Mouse (Mus musculus) thymus, postnatal 0 days (tissue): ENCODE results near the gene Pcsk4. TPM values are rescaled to one million over a fixed set of nuclear protein-coding genes. Genes with fewer than 3 reads are reported as not detected.
"Not testable (repeated sequence)": the region's sequence is repeated elsewhere in the genome, so short reads cannot be mapped to it uniquely, and the experiment has no call there.

ENCODE experiments used
- DNase-seq: peaks from one replicate; pipeline ENCODE4 v3.0.0-alpha.2; 2015; ENCODE audit warnings: low spot score
- polyA plus RNA-seq: library from polyadenylated mRNA; unstranded; fragments of >200 nt; fragmentation: Nextera tagmentation; extraction: Ambion mirVana; gene quantifications from 2 replicates; pipeline ENCODE4 v1.2.1, GENCODE M21; 2015

The Pcsk4 gene
- polyA plus RNA-seq, 1 experiment from 2014 or later: 4.6 TPM

GRCm38 (mm10) chr10:80348244-80348781, 19.0 kb upstream of the Pcsk4 start, which contains the start of gene Adamtsl5:
TSS of gene Adamtsl5 (minus strand) at chr10:80348412.
- peak; percentile 80 for DNase-seq

- no peak for DNase-seq
Measured at GRCm38 (mm10) chr10:80347514-80347967, 18.2 kb upstream of the Pcsk4 start.

- not testable (repeated sequence) for DNase-seq
Measured at GRCm38 (mm10) chr10:80345929-80346328, 16.6 kb upstream of the Pcsk4 start.

GRCm38 (mm10) chr10:80345122-80345521, 15.8 kb upstream of the Pcsk4 start:
- DNase-seq: no peak

- DNase-seq: no peak
Measured at GRCm38 (mm10) chr10:80344131-80344661, 14.9 kb upstream of the Pcsk4 start.

- DNase-seq: no peak
Measured at GRCm38 (mm10) chr10:80343425-80343895, 14.2 kb upstream of the Pcsk4 start.

- peak; percentile 46 for DNase-seq
Measured at GRCm38 (mm10) chr10:80342749-80343424, 13.6 kb upstream of the Pcsk4 start.

GRCm38 (mm10) chr10:80342305-80342748, 13.0 kb upstream of the Pcsk4 start:
- DNase-seq: no peak

GRCm38 (mm10) chr10:80341491-80342304, 12.4 kb upstream of the Pcsk4 start:
- DNase-seq: no peak

GRCm38 (mm10) chr10:80341026-80341425, 11.7 kb upstream of the Pcsk4 start:
- DNase-seq: no peak

GRCm38 (mm10) chr10:80339941-80340750, 10.8 kb upstream of the Pcsk4 start:
- DNase-seq: peak; percentile 81

- DNase-seq: no peak
Measured at GRCm38 (mm10) chr10:80336263-80336662, 7.0 kb upstream of the Pcsk4 start.

GRCm38 (mm10) chr10:80332525-80332989, 3.3 kb upstream of the Pcsk4 start:
- no peak for DNase-seq

- DNase-seq: no peak
Measured at GRCm38 (mm10) chr10:80331636-80332524, 2.6 kb upstream of the Pcsk4 start.

GRCm38 (mm10) chr10:80330888-80331287, 1.6 kb upstream of the Pcsk4 start:
- DNase-seq: no peak

GRCm38 (mm10) chr10:80330084-80330483, 786 bp upstream of the Pcsk4 start:
- no peak for DNase-seq

GRCm38 (mm10) chr10:80325045-80325444, 4.3 kb downstream of the Pcsk4 start:
- no peak for DNase-seq

GRCm38 (mm10) chr10:80324120-80325037, 4.9 kb downstream of the Pcsk4 start:
- no peak for DNase-seq
